Mouse (Mus musculus) E14TG2a.4 (cell line): ENCODE data around the gene Foxn3.

ENCODE experiments used
- CTCF ChIP-seq: conservative IDR thresholded peaks from 2 replicates; pipeline ENCODE4 v1.5.1; 2014; ENCODE audit warnings: low read length
- NANOG ChIP-seq: IDR thresholded peaks from 2 replicates; pipeline ENCODE4 v1.6.1; 2014; ENCODE audit warnings: borderline replicate concordance, low read length, mixed read lengths

GRCm38 (mm10) chr12:99601841-99602240 is 38.5 kb upstream of the Foxn3 start:
- TF ChIP-seq CTCF (no peak), NANOG (no peak)
